Mouse (Mus musculus): Measurements from ENCODE around the gene Cers4.

Cers4 gene

GRCm38 (mm10) chr8:4511429-4512115, 18.7 kb downstream of the Cers4 start:
- H3K27me3 ChIP-seq (ENCODE audit: control insufficient read depth, insufficient read depth, low read length, poor library complexity, severe bottlenecking): no peaks in the 10 kb centered on the region
- no peak for DNase-seq (ENCODE audit: low read depth, low spot score)
- H3K36me3 ChIP-seq (ENCODE audit: control insufficient read depth, insufficient read depth, low read length, poor library complexity, severe bottlenecking): no peaks in the 10 kb centered on the region; the same call in none of the 2 replicates

GRCm38 (mm10) chr8:4512116-4512495, 19.3 kb downstream of the Cers4 start:
- H3K27me3 ChIP-seq (ENCODE audit: control insufficient read depth, insufficient read depth, low read length, poor library complexity, severe bottlenecking): no peaks in the 10 kb centered on the region
- peaks cover 2% of the 10 kb centered on the region for H3K36me3 ChIP-seq (ENCODE audit: control insufficient read depth, insufficient read depth, low read length, poor library complexity, severe bottlenecking)
- DNase-seq (ENCODE audit: low read depth, low spot score): no peak

GRCm38 (mm10) chr8:4516162-4516561, 23.3 kb downstream of the Cers4 start:
- Histone ChIP-seq H3K36me3 (ENCODE audit: control insufficient read depth, insufficient read depth, low read length, poor library complexity, severe bottlenecking) (peaks cover 6% of the 10 kb centered on the region), H3K27me3 (ENCODE audit: control insufficient read depth, insufficient read depth, low read length, poor library complexity, severe bottlenecking) (no peaks in the 10 kb centered on the region)
- peak; percentile 80 for DNase-seq (ENCODE audit: low read depth, low spot score)

DNA sequence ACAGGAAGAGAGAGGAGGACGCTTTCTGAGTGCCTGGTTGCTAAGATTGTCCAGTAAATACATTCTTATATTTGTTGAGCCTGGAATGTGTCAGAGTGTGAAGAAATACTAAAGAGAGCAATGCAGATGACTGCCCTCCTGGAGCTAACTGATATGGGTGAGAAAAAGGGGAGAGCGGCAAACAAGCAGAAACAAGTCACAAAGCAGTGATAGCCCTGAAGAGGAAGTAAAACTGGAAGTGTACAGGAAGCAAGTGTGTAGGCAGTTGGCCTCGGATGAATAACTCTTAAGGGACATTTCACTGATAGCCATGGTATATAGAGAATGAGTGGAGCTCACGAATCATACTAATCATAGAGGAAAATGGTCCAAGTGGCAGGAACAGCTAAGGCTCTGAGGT, 28.6 kb downstream of the Cers4 start:
- H3K36me3 ChIP-seq (ENCODE audit: control insufficient read depth, insufficient read depth, low read length, poor library complexity, severe bottlenecking): peaks cover 8% of the 10 kb centered on the region
- peak; percentile 73 for DNase-seq (ENCODE audit: low read depth, low spot score)
- H3K27me3 ChIP-seq (ENCODE audit: control insufficient read depth, insufficient read depth, low read length, poor library complexity, severe bottlenecking): no peaks in the 10 kb centered on the region

DNA sequence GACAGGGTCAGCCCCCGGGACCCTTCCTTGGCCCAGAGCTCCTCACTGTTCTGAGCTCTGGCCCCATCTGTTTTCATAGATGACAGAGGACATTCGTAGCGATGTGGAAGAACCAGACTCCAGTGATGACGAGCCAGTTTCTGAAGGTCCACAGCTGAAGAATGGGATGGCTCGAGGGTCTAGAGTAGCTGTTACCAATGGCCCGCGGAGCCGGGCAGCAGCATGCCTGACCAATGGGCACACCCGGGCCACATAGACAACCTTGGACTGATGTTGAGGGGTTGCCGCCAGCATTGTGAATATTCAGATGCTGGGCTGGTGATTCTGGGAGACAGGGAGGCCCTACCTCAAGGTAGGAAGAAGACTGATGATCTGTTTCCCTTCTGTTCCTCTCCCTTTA, 30.7 kb downstream of the Cers4 start:
- no peak for DNase-seq (ENCODE audit: low read depth, low spot score)
- H3K36me3 ChIP-seq (ENCODE audit: control insufficient read depth, insufficient read depth, low read length, poor library complexity, severe bottlenecking): peaks cover 4% of the 10 kb centered on the region; the same call in 1 of the 2 replicates
- no peaks in the 10 kb centered on the region for H3K27me3 ChIP-seq (ENCODE audit: control insufficient read depth, insufficient read depth, low read length, poor library complexity, severe bottlenecking)

All from splenic B cell, adult 2 months (primary cell).